Mouse (Mus musculus) Muller cell, postnatal 12 days (primary cell): ENCODE results near the gene 9130019O22Rik.

Source experiments
- DNase-seq: peaks from one replicate; pipeline ENCODE4 v3.0.0-alpha.2; 2015; ENCODE audit errors: inconsistent ontology term

9130019O22Rik gene

GRCm38 (mm10) chr7:127341356-127341755 lies 45.6 kb downstream of the 9130019O22Rik start:
- DNase-seq, result no peak

- DNase-seq, result no peak
Measured at GRCm38 (mm10) chr7:127337636-127338035, 49.3 kb downstream of the 9130019O22Rik start.

- no peak for DNase-seq
Measured at GRCm38 (mm10) chr7:127335604-127336003, 51.4 kb downstream of the 9130019O22Rik start.

- DNase-seq, result no peak
Measured at GRCm38 (mm10) chr7:127333240-127333639, 53.7 kb downstream of the 9130019O22Rik start.
